Mouse (Mus musculus): Measurements from ENCODE around the gene C1ra. TPM values are rescaled to one million over a fixed set of nuclear protein-coding genes. Genes with fewer than 3 reads are reported as not detected.
"Not testable (repeated sequence)": the region's sequence is repeated elsewhere in the genome, so short reads cannot be mapped to it uniquely, and the experiment has no call there.

C1ra gene
- 10 to 100 TPM; 11.2 to 14.1 (median 13.0) TPM for total RNA-seq (2022)

- peak; percentile 69 for DNase-seq (ENCODE audit: low spot score)
These were observed at the start of gene C1ra for GRCm38 (mm10) chr6:124512355-124512836. C1ra (plus strand) TSS chr6:124512405.

- DNase-seq (ENCODE audit: low spot score), result no peak
These were observed 48.3 kb upstream of the C1ra start for GRCm38 (mm10) chr6:124463881-124464291.

- DNase-seq (ENCODE audit: low spot score), result peak; percentile 27
These were observed 47.6 kb upstream of the C1ra start, which contains the start of gene Clstn3 for GRCm38 (mm10) chr6:124464305-124465271. Clstn3 (minus strand) TSS chr6:124464794.

- no peak for DNase-seq (ENCODE audit: low spot score)
These were observed 46.9 kb upstream of the C1ra start for GRCm38 (mm10) chr6:124465299-124465698.

- DNase-seq (ENCODE audit: low spot score), result no peak
These were observed 46.5 kb upstream of the C1ra start for GRCm38 (mm10) chr6:124465729-124466128.

GRCm38 (mm10) chr6:124471121-124471520 is 41.1 kb upstream of the C1ra start:
- DNase-seq (ENCODE audit: low spot score), result no peak

- not testable (repeated sequence) for DNase-seq (ENCODE audit: low spot score)
These were observed 40.2 kb upstream of the C1ra start for GRCm38 (mm10) chr6:124471783-124472638.

- peak; percentile 21 for DNase-seq (ENCODE audit: low spot score)
These were observed 39.4 kb upstream of the C1ra start for GRCm38 (mm10) chr6:124472801-124473200.

- DNase-seq (ENCODE audit: low spot score), result no peak
These were observed 37.6 kb upstream of the C1ra start for GRCm38 (mm10) chr6:124474621-124475020.

GRCm38 (mm10) chr6:124475335-124476075 is 36.7 kb upstream of the C1ra start:
- DNase-seq (ENCODE audit: low spot score), result not testable (repeated sequence)

- no peak for DNase-seq (ENCODE audit: low spot score)
These were observed 36.0 kb upstream of the C1ra start for GRCm38 (mm10) chr6:124476216-124476615.

- no peak for DNase-seq (ENCODE audit: low spot score)
These were observed 35.4 kb upstream of the C1ra start for GRCm38 (mm10) chr6:124476796-124477195.

- no peak for DNase-seq (ENCODE audit: low spot score)
These were observed 35.0 kb upstream of the C1ra start for GRCm38 (mm10) chr6:124477221-124477655.

GRCm38 (mm10) chr6:124477922-124478651 is 34.1 kb upstream of the C1ra start:
- DNase-seq (ENCODE audit: low spot score), result peak; percentile 72

- DNase-seq (ENCODE audit: low spot score), result no peak
These were observed 33.2 kb upstream of the C1ra start for GRCm38 (mm10) chr6:124478874-124479572.

GRCm38 (mm10) chr6:124479573-124479930 is 32.7 kb upstream of the C1ra start:
- no peak for DNase-seq (ENCODE audit: low spot score)

- DNase-seq (ENCODE audit: low spot score), result no peak
These were observed 31.9 kb upstream of the C1ra start for GRCm38 (mm10) chr6:124480295-124480694.

- DNase-seq (ENCODE audit: low spot score), result no peak
These were observed 30.6 kb upstream of the C1ra start for GRCm38 (mm10) chr6:124481571-124481970.

- not testable (repeated sequence) for DNase-seq (ENCODE audit: low spot score)
These were observed 28.4 kb upstream of the C1ra start for GRCm38 (mm10) chr6:124483831-124484230.

- no peak for DNase-seq (ENCODE audit: low spot score)
These were observed 27.4 kb upstream of the C1ra start for GRCm38 (mm10) chr6:124484851-124485250.

Data from heart, adult 8-10 months (tissue).